Mouse (Mus musculus) kidney, adult 18-20 months (tissue): ENCODE measurements at regions not wholly inside any gene's neighbourhood (a gene's known extent, or its start where the extent isn't known, plus 50 kb on each side); places are given as distances from the start of the nearest gene placed in this dataset.

Source experiments
- DNase-seq: peaks from one replicate; pipeline ENCODE4 v3.0.0; 2021

DNA sequence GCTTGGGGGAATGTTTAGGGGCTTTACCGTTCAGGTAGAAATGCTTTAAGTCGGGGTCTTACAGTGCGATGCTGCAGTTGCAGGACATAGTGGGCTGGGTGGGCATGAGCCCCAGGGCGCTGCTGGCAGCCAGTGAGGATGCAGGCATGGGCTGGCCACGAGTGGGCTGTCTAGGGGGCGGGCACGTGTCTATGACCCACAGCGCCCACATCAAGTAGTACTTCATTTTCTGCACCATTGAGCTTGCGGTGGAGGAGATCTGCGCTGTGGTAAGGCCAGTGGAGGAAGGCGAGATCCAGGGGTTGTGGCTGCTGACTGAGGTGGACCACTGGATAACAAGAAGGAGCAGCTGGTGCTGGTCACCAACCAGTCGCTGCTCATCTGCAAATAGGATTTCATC is 52.4 kb upstream of the Olfr291 start:
- DNase-seq = no peak

DNA sequence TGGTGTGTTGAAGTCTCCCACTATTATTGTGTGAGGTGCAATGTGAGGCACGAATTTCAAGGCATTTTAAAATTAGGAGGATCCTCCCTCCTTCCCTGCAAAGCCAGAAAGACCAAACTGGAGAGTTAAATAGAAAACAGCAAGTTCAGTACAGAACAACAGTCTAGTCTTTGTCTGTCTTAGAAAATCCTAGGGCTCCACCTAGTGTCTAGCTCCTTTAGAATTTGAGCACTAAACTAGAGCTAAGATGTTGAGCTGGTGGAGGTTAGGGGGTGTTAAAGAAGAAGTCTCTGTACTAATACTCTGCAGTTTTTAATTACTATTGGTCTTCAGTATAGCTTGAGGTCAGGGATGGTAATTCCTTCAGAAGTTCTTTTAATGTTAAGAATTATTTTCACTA is 58.7 kb upstream of the Olfr291 start:
- no peak for DNase-seq

DNA sequence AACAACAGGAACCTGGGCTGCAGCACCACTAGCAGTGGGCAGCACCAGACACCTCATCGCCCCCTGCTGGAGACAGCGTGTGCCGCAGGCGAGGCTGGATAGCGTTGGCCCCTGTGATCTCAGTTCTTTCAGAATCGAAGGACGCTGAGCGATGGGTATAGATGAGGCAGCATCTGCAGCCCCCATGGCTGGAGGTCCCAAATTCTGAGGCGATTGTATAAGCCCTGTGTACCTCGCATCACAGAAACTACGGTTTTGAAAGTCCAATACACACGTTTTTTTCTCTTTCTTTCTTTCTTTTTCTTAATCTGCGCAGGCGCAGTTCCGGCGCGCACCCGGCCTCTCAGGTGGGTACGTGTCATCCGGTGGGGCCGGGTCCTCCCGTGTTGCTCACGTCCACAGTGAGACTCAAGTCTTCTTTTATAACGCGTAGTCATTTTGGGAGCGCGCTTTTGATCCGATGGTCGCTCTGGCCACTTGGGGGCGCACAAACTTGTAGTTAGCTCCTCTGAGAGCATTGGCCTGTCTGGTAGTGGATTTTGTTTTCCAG is 74.0 kb upstream of the Olfr291 start:
- peak; percentile 87 for DNase-seq

DNA sequence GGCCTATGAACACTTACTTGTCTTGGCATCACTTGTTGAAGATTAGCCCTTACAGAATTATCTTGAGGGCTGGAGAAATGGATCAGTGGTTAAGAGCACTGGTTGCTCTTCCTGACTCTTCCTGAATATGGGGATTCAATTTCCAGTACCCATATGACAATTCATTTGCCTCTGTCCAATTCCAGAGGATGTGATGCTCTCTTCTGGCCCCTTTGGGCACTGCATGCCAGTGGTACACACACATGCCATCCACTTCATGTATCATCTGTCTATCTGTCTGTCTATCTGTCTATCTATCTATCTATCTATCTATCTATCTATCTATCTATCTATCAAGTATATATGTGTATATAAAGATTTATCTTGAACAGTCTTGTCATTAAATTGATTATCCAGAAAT is 75.7 kb upstream of the Olfr291 start:
- no peak for DNase-seq

GRCm38 (mm10) chr7:84756261-84756660 is 66.5 kb upstream of the Zfand6 start:
- DNase-seq = no peak

DNA sequence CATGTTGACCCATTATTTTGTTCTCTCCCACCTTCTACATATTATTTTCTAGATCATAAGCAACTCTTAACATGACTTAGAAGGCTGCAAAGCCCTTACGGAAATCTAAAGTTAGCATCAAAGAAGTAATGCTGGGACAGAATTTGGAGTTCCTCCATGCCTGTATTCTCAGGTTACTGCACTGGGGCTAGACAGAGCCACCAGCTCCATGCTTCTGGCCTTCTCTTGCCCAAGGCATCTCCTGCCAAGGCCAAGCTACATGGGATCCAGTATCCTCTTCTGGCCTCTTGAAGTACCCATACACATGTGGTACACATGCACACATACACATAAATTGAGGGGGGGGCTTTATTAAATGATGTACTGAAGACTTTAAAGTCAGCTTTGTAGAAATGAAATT is 63.6 kb upstream of the Zfand6 start:
- DNase-seq = no peak

- peak; percentile 81 for DNase-seq
These were observed 59.9 kb upstream of the Zfand6 start for GRCm38 (mm10) chr7:84749434-84750301.

GRCm38 (mm10) chr7:84747847-84748246 is 58.1 kb upstream of the Zfand6 start:
- DNase-seq = no peak

GRCm38 (mm10) chr7:84744321-84745070 is 54.7 kb upstream of the Zfand6 start:
- DNase-seq = no peak

DNA sequence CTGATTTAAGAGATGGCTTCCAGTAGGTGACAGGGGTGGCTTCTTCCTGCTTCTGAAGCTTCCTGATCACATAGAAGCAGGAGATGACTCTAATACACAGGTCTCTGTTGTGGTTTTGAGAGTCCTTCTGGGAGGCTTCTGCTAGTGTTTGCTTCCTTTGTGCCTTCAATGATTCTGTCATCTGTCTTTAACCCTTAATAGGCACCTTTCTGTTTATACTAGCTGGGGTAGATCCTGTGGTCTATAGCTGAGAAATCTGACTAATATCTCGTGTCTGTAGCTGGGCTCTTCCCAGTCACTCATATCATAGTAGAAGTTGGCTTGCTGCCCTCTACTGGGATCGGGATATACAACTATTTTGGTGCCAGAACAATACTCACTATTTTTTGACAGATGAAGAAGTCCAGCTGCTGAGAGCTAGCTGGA is 50.2 kb upstream of the Zfand6 start:
- DNase-seq = peak; percentile 10
